Mouse (Mus musculus): ENCODE measurements around the gene Prss33. TPM values are rescaled to one million over a fixed set of nuclear protein-coding genes. Genes with fewer than 3 reads are reported as not detected.

The Prss33 gene
- 0.31 and 0.74 TPM in 2 replicates for polyA plus RNA-seq (2012; rRNA removed)

GRCm38 (mm10) chr17:23836006-23836575 lies at the start of gene Prss33:
Gene Prss33, minus strand, starts transcription at chr17:23836056.

GRCm38 (mm10) chr17:23880576-23880975 lies 44.7 kb upstream of the Prss33 start, which contains the start of the genes Dcpp1 and Dcpp2:
Gene Dcpp1, plus strand, starts transcription at chr17:23880876.
Gene Dcpp2, plus strand, starts transcription at chr17:23880880.

GRCm38 (mm10) chr17:23867756-23868155 lies 31.9 kb upstream of the Prss33 start, which contains the start of gene Prss21:
Gene Prss21, plus strand, starts transcription at chr17:23868056.

GRCm38 (mm10) chr17:23843812-23844273 lies 8.0 kb upstream of the Prss33 start, which contains the start of the genes Prss32 and Prss41:
Gene Prss32, plus strand, starts transcription at chr17:23843855.
Gene Prss41, minus strand, starts transcription at chr17:23844172.

GRCm38 (mm10) chr17:23829064-23829619 lies 6.7 kb downstream of the Prss33 start, which contains the start of gene Elob:
Gene Elob, minus strand, starts transcription at chr17:23829136.

GRCm38 (mm10) chr17:23790269-23791078 lies 45.4 kb downstream of the Prss33 start, which contains the start of gene Srrm2:
Gene Srrm2, plus strand, starts transcription at chr17:23790532.

GRCm38 (mm10) chr17:23785561-23786471 lies 50.0 kb downstream of the Prss33 start, which contains the start of gene Flywch2:
Gene Flywch2, minus strand, starts transcription at chr17:23786081.

Other genes starting within 250 kb of the Prss33 start
- 41.5 and 42.5 TPM in 2 replicates for gene Zfp13, start 236.6 kb downstream of the Prss33 start, polyA plus RNA-seq (2012; rRNA removed)
- 0.09 and 0.25 TPM in 2 replicates for gene Zscan10, start 235.2 kb downstream of the Prss33 start, polyA plus RNA-seq (2012; rRNA removed)
- 1.3 and 1.7 TPM in 2 replicates for gene Mmp25, start 190.8 kb downstream of the Prss33 start, polyA plus RNA-seq (2012; rRNA removed)
- 0.15 and 0.43 TPM in 2 replicates for gene Bicdl2, start 175.6 kb downstream of the Prss33 start, polyA plus RNA-seq (2012; rRNA removed)
- 82.1 and 90.1 TPM in 2 replicates for gene Hcfc1r1, start 162.5 kb downstream of the Prss33 start, polyA plus RNA-seq (2012; rRNA removed)
- 47.0 and 47.3 TPM in 2 replicates for gene Thoc6, start 162.2 kb downstream of the Prss33 start, polyA plus RNA-seq (2012; rRNA removed)
- gene Tnfrsf12a, start 158.6 kb downstream of the Prss33 start, polyA plus RNA-seq (2012; rRNA removed): 2.6 and 4.7 TPM in 2 replicates
- 0.39 and 7.4 TPM in 2 replicates for gene Cldn6, start 156.8 kb downstream of the Prss33 start, polyA plus RNA-seq (2012; rRNA removed)
- gene Cldn9, start 152.0 kb downstream of the Prss33 start, polyA plus RNA-seq (2012; rRNA removed): 0.92 and 2.9 TPM in 2 replicates
- 0.15 and 0.78 TPM in 2 replicates for gene 1520401A03Rik, start 113.3 kb downstream of the Prss33 start, polyA plus RNA-seq (2012; rRNA removed)
- gene Pkmyt1, start 109.7 kb downstream of the Prss33 start, polyA plus RNA-seq (2012; rRNA removed): 38.5 and 40.6 TPM in 2 replicates
- gene Paqr4, start 95.2 kb downstream of the Prss33 start, polyA plus RNA-seq (2012; rRNA removed): 23.6 and 25.2 TPM in 2 replicates
- 1.1 and 6.0 TPM in 2 replicates for gene Kremen2, start 90.2 kb downstream of the Prss33 start, polyA plus RNA-seq (2012; rRNA removed)
- gene Flywch1, start 64.5 kb downstream of the Prss33 start, polyA plus RNA-seq (2012; rRNA removed): 97.4 and 99.1 TPM in 2 replicates
- gene Flywch2, start 50.0 kb downstream of the Prss33 start, polyA plus RNA-seq (2012; rRNA removed): 44.8 and 54.5 TPM in 2 replicates
- 634 and 697 TPM in 2 replicates for gene Srrm2, start 45.5 kb downstream of the Prss33 start, polyA plus RNA-seq (2012; rRNA removed)
- gene Elob, start 6.9 kb downstream of the Prss33 start, polyA plus RNA-seq (2012; rRNA removed): 905 and 997 TPM in 2 replicates
- gene Prss32, start 7.8 kb upstream of the Prss33 start, polyA plus RNA-seq (2012; rRNA removed): 0.10 and 0.16 TPM in 2 replicates
- 1.9 TPM in 2 replicates for gene Prss41, start 8.1 kb upstream of the Prss33 start, polyA plus RNA-seq (2012; rRNA removed)
- not detected in 2 replicates for gene Prss21, start 32.0 kb upstream of the Prss33 start, polyA plus RNA-seq (2012; rRNA removed)
- 0.23 TPM in 1 of 2 replicates, not detected in the other for gene Dcpp1, start 44.8 kb upstream of the Prss33 start, polyA plus RNA-seq (2012; rRNA removed)
- gene Dcpp2, start 44.8 kb upstream of the Prss33 start, polyA plus RNA-seq (2012; rRNA removed): not detected in 2 replicates
- gene Dcpp3, start 81.4 kb upstream of the Prss33 start, polyA plus RNA-seq (2012; rRNA removed): 0.33 TPM in 1 of 2 replicates, not detected in the other
- not detected in 2 replicates for gene Sbp, start 105.6 kb upstream of the Prss33 start, polyA plus RNA-seq (2012; rRNA removed)
- gene Sbpl, start 119.2 kb upstream of the Prss33 start, polyA plus RNA-seq (2012; rRNA removed): not detected in 2 replicates
- gene Prss30, start 144.5 kb upstream of the Prss33 start, polyA plus RNA-seq (2012; rRNA removed): 0.04 TPM in 1 of 2 replicates, not detected in the other
- 0.24 TPM in 1 of 2 replicates, not detected in the other for gene Prss22, start 162.0 kb upstream of the Prss33 start, polyA plus RNA-seq (2012; rRNA removed)
- 0.16 TPM in 1 of 2 replicates, not detected in the other for gene Prss27, start 202.1 kb upstream of the Prss33 start, polyA plus RNA-seq (2012; rRNA removed)
- gene Kctd5, start 237.4 kb upstream of the Prss33 start, polyA plus RNA-seq (2012; rRNA removed): 62.4 and 69.4 TPM in 2 replicates